Mouse (Mus musculus) activated CD4-positive, CD25-positive, alpha-beta regulatory T cell, adult 4 months (primary cell): Measurements from ENCODE around the gene Krt13. TPM values are rescaled to one million over a fixed set of nuclear protein-coding genes. Genes with fewer than 3 reads are reported as not detected.

Experiments
- ATAC-seq: one replicate; pipeline ENCODE4 v1.8.0; 2017
- polyA plus RNA-seq, 2 experiments: library from polyadenylated mRNA; unstranded; fragments of 100-300 nt; shearing (Covaris generic); gene quantifications; one replicate each; pipeline ENCODE4 v1.2.1; 2017

The Krt13 gene
- polyA plus RNA-seq: not detected

- ATAC-seq: no peak
These were observed at the start of gene Krt13 for GRCm38 (mm10) chr11:100121466-100121865. Krt13 (minus strand) TSS chr11:100121566.

- ATAC-seq: no peak
These were observed 47.7 kb upstream of the Krt13 start for GRCm38 (mm10) chr11:100168765-100169762.

GRCm38 (mm10) chr11:100168071-100168470 lies 46.7 kb upstream of the Krt13 start:
- ATAC-seq: no peak

GRCm38 (mm10) chr11:100164392-100164791 lies 43.0 kb upstream of the Krt13 start:
- ATAC-seq: no peak

GRCm38 (mm10) chr11:100157908-100158477 lies 36.6 kb upstream of the Krt13 start:
- no peak for ATAC-seq

GRCm38 (mm10) chr11:100157331-100157730 lies 36.0 kb upstream of the Krt13 start:
- ATAC-seq: no peak

- no peak for ATAC-seq
These were observed 34.3 kb upstream of the Krt13 start for GRCm38 (mm10) chr11:100155497-100156255.

GRCm38 (mm10) chr11:100148615-100149330 lies 27.4 kb upstream of the Krt13 start, which contains the start of gene Krt19:
Krt19 (minus strand) TSS chr11:100148665.
- no peak for ATAC-seq

GRCm38 (mm10) chr11:100147566-100148353 lies 26.4 kb upstream of the Krt13 start:
- ATAC-seq: no peak

GRCm38 (mm10) chr11:100145858-100146560 lies 24.6 kb upstream of the Krt13 start:
- no peak for ATAC-seq

- ATAC-seq: no peak
These were observed 23.7 kb upstream of the Krt13 start for GRCm38 (mm10) chr11:100145104-100145503.

GRCm38 (mm10) chr11:100140966-100141365 lies 19.6 kb upstream of the Krt13 start:
- ATAC-seq: no peak

GRCm38 (mm10) chr11:100139391-100139790 lies 18.0 kb upstream of the Krt13 start:
- ATAC-seq: no peak

- no peak for ATAC-seq
These were observed 17.4 kb upstream of the Krt13 start for GRCm38 (mm10) chr11:100138809-100139208.

- no peak for ATAC-seq
These were observed 16.3 kb upstream of the Krt13 start for GRCm38 (mm10) chr11:100137693-100138092.

- ATAC-seq: no peak
These were observed 15.2 kb upstream of the Krt13 start for GRCm38 (mm10) chr11:100136559-100136958.

- ATAC-seq: no peak
These were observed 14.4 kb upstream of the Krt13 start, which contains the start of gene Krt15 for GRCm38 (mm10) chr11:100135731-100136130. Krt15 (minus strand) TSS chr11:100135928.

- no peak for ATAC-seq
These were observed 3.5 kb upstream of the Krt13 start for GRCm38 (mm10) chr11:100124901-100125300.

GRCm38 (mm10) chr11:100120331-100120730 lies 1.0 kb downstream of the Krt13 start:
- ATAC-seq: no peak

GRCm38 (mm10) chr11:100113742-100114029 lies 7.7 kb downstream of the Krt13 start:
- ATAC-seq: no peak
